ENCODE assay signal across 18 mouse cellular contexts in the genomic region with DNA sequence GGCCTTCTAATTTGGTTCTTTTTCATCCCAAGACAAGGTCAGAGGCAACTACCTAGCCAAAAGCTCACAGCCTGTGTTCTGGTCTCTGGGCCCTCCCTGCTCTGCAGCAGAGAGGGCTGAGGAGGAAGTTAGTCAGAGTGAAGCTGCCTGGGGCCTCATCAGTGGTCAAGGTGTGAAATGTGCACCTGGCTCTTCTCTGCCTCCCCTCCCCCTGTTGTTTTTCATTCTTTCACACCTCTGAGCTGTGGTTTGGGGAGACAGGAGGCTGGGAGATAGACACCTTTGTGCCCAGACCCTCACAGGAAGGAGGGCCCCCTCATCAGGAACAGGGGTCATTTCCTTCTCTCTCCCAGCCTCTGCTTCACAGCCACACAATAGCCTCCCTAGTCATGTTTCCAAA. TPM values are rescaled to one million over a fixed set of nuclear protein-coding genes. Genes with fewer than 3 reads are reported as not detected.
"Had no signal": no experiment of that assay in that cellular context is flagged by ENCODE, and none has a peak within 500 bp of the region (broad histone marks: within the 10 kb centered on the region; RNA-seq: fewer than 3 reads in every experiment).

No protein-coding gene starts in this region.

- H3K36me3 ChIP-seq: limb, embryonic 12.5 days; liver, embryonic 13.5 days; lung, embryonic 15.5 days; neural tube, embryonic 12.5 days had no signal

- DNase-seq: kidney, adult 2 months; kidney, postnatal 36 days; layer of hippocampus, adult 9-11 months; liver; liver, embryonic 13.5 days; liver, postnatal 0 days; lung, postnatal 14 days; midbrain, embryonic 14.5 days; spleen, adult 18-20 months; thymus, postnatal 36 days had no signal

- H3K4me1 ChIP-seq: limb, embryonic 12.5 days; liver, embryonic 13.5 days; neural tube, embryonic 12.5 days had no signal

- H3K27ac ChIP-seq: limb, embryonic 12.5 days; liver, embryonic 13.5 days; lung, embryonic 15.5 days; neural tube, embryonic 12.5 days had no signal

- ATAC-seq: liver, postnatal 0 days had no signal

- H3K27me3 ChIP-seq: liver, embryonic 13.5 days; lung, embryonic 15.5 days; neural tube, embryonic 12.5 days had no signal

- H3K4me3 ChIP-seq: limb, embryonic 12.5 days; liver, embryonic 13.5 days; lung, embryonic 15.5 days; myocyte; neural tube, embryonic 12.5 days had no signal

RNA-seq across cellular contexts. Expression of a gene that starts 3.1 kb away (rescaled TPM):
- total RNA-seq: layer of hippocampus, adult 18-20 months; left cerebral cortex, postnatal 36 days had no signal
- polyA plus RNA-seq: limb, embryonic 12.5 days; myocyte had no signal

RNA-seq across cellular contexts. Expression of a gene that starts 57.0 kb away (rescaled TPM):
- total RNA-seq: neutrophil, adult 5-6 weeks had no signal
- polyA plus RNA-seq: midbrain, embryonic 14.5 days; myocyte; stomach, embryonic 16.5 days had no signal

RNA-seq across cellular contexts. Expression of a gene that starts 57.3 kb away (rescaled TPM):
- total RNA-seq: layer of hippocampus, adult 18-20 months; left cerebral cortex, postnatal 36 days; neutrophil, adult 5-6 weeks had no signal
- polyA plus RNA-seq: kidney, adult 2 months; midbrain, embryonic 14.5 days; myocyte; neural tube, embryonic 12.5 days had no signal
